In genomic region chr5:3396910-3397575, GRCm38 (mm10) we compare ENCODE assay signal across 19 mouse cellular contexts.
"Had no signal": no experiment of that assay in that cellular context is flagged by ENCODE, and none has a peak within 500 bp of the region (broad histone marks: within the 10 kb centered on the region; RNA-seq: fewer than 3 reads in every experiment).

No protein-coding gene starts in this region.

- H3K36me3 ChIP-seq: limb, embryonic 12.5 days; limb, embryonic 15.5 days; midbrain, embryonic 12.5 days; midbrain, embryonic 15.5 days; neural tube, embryonic 13.5 days had no signal

- H3K27me3 ChIP-seq: kidney, embryonic 15.5 days; limb, embryonic 12.5 days; limb, embryonic 15.5 days; lung, embryonic 15.5 days; midbrain, embryonic 12.5 days; midbrain, embryonic 15.5 days; neural tube, embryonic 13.5 days had no signal

- H3K4me1 ChIP-seq: kidney, embryonic 15.5 days; limb, embryonic 15.5 days; lung, embryonic 15.5 days had no signal

- H3K9me3 ChIP-seq: kidney, embryonic 15.5 days; limb, embryonic 12.5 days; limb, embryonic 15.5 days; lung, embryonic 15.5 days; midbrain, embryonic 12.5 days; midbrain, embryonic 15.5 days; neural tube, embryonic 13.5 days had no signal

- DNase-seq: kidney, adult 8-10 months; kidney, postnatal 10 days; kidney, postnatal 36 days; layer of hippocampus, postnatal 36 days; lung, adult 18-20 months; lung, postnatal 10 days; lung, postnatal 36 days; retina, postnatal 1 day; thymus, adult 18-20 months; thymus, postnatal 36 days had no signal

- H3K4me3 ChIP-seq: kidney, embryonic 15.5 days; left cerebral cortex, adult 2 months; limb, embryonic 12.5 days; limb, embryonic 15.5 days; lung, embryonic 15.5 days; midbrain, embryonic 12.5 days; midbrain, embryonic 15.5 days; neural tube, embryonic 13.5 days had no signal

- H3K27ac ChIP-seq: kidney, embryonic 15.5 days; left cerebral cortex, adult 2 months; limb, embryonic 12.5 days; limb, embryonic 15.5 days; liver, embryonic 14.5 days; lung, embryonic 15.5 days; midbrain, embryonic 12.5 days; midbrain, embryonic 15.5 days; neural tube, embryonic 13.5 days had no signal
